Mouse (Mus musculus) lung, postnatal 14 days (tissue): ENCODE measurements around the gene Tenm2.

Source experiments
- DNase-seq: peaks from one replicate; pipeline ENCODE4 v3.0.0; 2021

The Tenm2 gene

GRCm38 (mm10) chr11:36458451-36458850 lies 777.3 kb downstream of the Tenm2 start:
- no peak for DNase-seq

- no peak for DNase-seq
Measured at GRCm38 (mm10) chr11:36454076-36454475, 781.7 kb downstream of the Tenm2 start.

- peak; percentile 1 for DNase-seq
Measured at GRCm38 (mm10) chr11:36452436-36452835, 783.3 kb downstream of the Tenm2 start.

GRCm38 (mm10) chr11:36446351-36446750 lies 789.4 kb downstream of the Tenm2 start:
- DNase-seq, result no peak

GRCm38 (mm10) chr11:36443821-36444220 lies 791.9 kb downstream of the Tenm2 start:
- DNase-seq, result no peak

- no peak for DNase-seq
Measured at GRCm38 (mm10) chr11:36441801-36442200, 794.0 kb downstream of the Tenm2 start.

- no peak for DNase-seq
Measured at GRCm38 (mm10) chr11:36436251-36436650, 799.5 kb downstream of the Tenm2 start.

GRCm38 (mm10) chr11:36428947-36429346 lies 806.8 kb downstream of the Tenm2 start:
- DNase-seq, result no peak

GRCm38 (mm10) chr11:36424959-36425358 lies 810.8 kb downstream of the Tenm2 start:
- DNase-seq, result no peak

GRCm38 (mm10) chr11:36420047-36420446 lies 815.7 kb downstream of the Tenm2 start:
- no peak for DNase-seq

- no peak for DNase-seq
Measured at GRCm38 (mm10) chr11:36415244-36415643, 820.5 kb downstream of the Tenm2 start.

GRCm38 (mm10) chr11:36410881-36411280 lies 824.9 kb downstream of the Tenm2 start:
- no peak for DNase-seq

GRCm38 (mm10) chr11:36395803-36396710 lies 839.7 kb downstream of the Tenm2 start:
- no peak for DNase-seq

- DNase-seq, result no peak
Measured at GRCm38 (mm10) chr11:36384696-36385095, 851.1 kb downstream of the Tenm2 start.

- no peak for DNase-seq
Measured at GRCm38 (mm10) chr11:36371814-36372213, 864.0 kb downstream of the Tenm2 start.

GRCm38 (mm10) chr11:36365067-36365466 lies 870.7 kb downstream of the Tenm2 start:
- no peak for DNase-seq

- DNase-seq, result no peak
Measured at GRCm38 (mm10) chr11:36364441-36364840, 871.3 kb downstream of the Tenm2 start.

- no peak for DNase-seq
Measured at GRCm38 (mm10) chr11:36362514-36362913, 873.2 kb downstream of the Tenm2 start.

GRCm38 (mm10) chr11:36353252-36353651 lies 882.5 kb downstream of the Tenm2 start:
- no peak for DNase-seq

GRCm38 (mm10) chr11:36351752-36352151 lies 884.0 kb downstream of the Tenm2 start:
- no peak for DNase-seq

- DNase-seq, result no peak
Measured at GRCm38 (mm10) chr11:36351341-36351740, 884.4 kb downstream of the Tenm2 start.

GRCm38 (mm10) chr11:36350264-36350663 lies 885.5 kb downstream of the Tenm2 start:
- no peak for DNase-seq

GRCm38 (mm10) chr11:36349856-36350255 lies 885.9 kb downstream of the Tenm2 start:
- no peak for DNase-seq

- DNase-seq, result no peak
Measured at GRCm38 (mm10) chr11:36341799-36342198, 894.0 kb downstream of the Tenm2 start.

- no peak for DNase-seq
Measured at GRCm38 (mm10) chr11:36338424-36338823, 897.3 kb downstream of the Tenm2 start.
